Mouse (Mus musculus) heart, postnatal 0 days (tissue): ENCODE measurements around the gene Hnf1b. TPM values are rescaled to one million over a fixed set of nuclear protein-coding genes. Genes with fewer than 3 reads are reported as not detected.

Experiments
- ATAC-seq: fragments of 200-750 bp; cut with Nextera tagmentation; 2 replicates; pipeline ENCODE4 v1.8.0; 2017; ENCODE audit warnings: low read depth, moderate number of reproducible peaks, moderate library complexity; ENCODE audit not compliant: insufficient read depth
- DNase-seq: peaks from one replicate; pipeline ENCODE4 v3.0.0-alpha.2; 2016; ENCODE audit warnings: low spot score
- H3K27ac ChIP-seq: fragments of 300-500 bp; sonication (generic); 2 replicates; pipeline ENCODE4 v1.5.1; 2014; ENCODE audit warnings: low read depth, mild to moderate bottlenecking
- H3K27me3 ChIP-seq: fragments of 300-500 bp; sonication (generic); 2 replicates; pipeline ENCODE4 v1.6.1; 2014; ENCODE audit warnings: low read length, mixed read lengths; ENCODE audit not compliant: control insufficient read depth, insufficient read depth
- H3K36me3 ChIP-seq: fragments of 300-500 bp; sonication (generic); replicated peaks from 2 replicates; pipeline ENCODE4 v1.6.1; 2014; ENCODE audit warnings: low read length, mixed read lengths; ENCODE audit not compliant: control insufficient read depth, insufficient read depth
- H3K4me1 ChIP-seq: fragments of 300-500 bp; sonication (generic); 2 replicates; pipeline ENCODE4 v1.6.1; 2014; ENCODE audit warnings: antibody characterized with exemption; ENCODE audit not compliant: control insufficient read depth, insufficient read depth
- H3K4me2 ChIP-seq: fragments of 300-500 bp; sonication (generic); 2 replicates; pipeline ENCODE4 v1.6.1; 2014; ENCODE audit warnings: low read depth, mild to moderate bottlenecking, low read length, moderate library complexity
- H3K4me3 ChIP-seq: fragments of 300-500 bp; sonication (generic); 2 replicates; pipeline ENCODE4 v1.5.1; 2014; ENCODE audit warnings: low read depth, low read length
- H3K9ac ChIP-seq: fragments of 300-500 bp; sonication (generic); replicated peaks from 2 replicates; pipeline ENCODE4 v1.6.1; 2014; ENCODE audit warnings: low read depth, low read length, mixed read lengths
- H3K9me3 ChIP-seq: fragments of 300-500 bp; sonication (generic); replicated peaks from 2 replicates; pipeline ENCODE4 v1.6.1; 2016; ENCODE audit warnings: low read length; ENCODE audit not compliant: control insufficient read depth
- CTCF ChIP-seq: IDR thresholded peaks from 2 replicates; pipeline ENCODE4 v1.5.1; 2016; ENCODE audit warnings: antibody characterized with exemption, control low read depth, low read depth
- EP300 ChIP-seq: IDR thresholded peaks from 2 replicates; pipeline ENCODE4 v1.6.1; 2016; ENCODE audit warnings: antibody characterized with exemption, low read depth
- WGBS: fragments of 180-500 bp; shearing (Covaris S2); extraction: QIAGEN DNeasy Blood & Tissue Kit; methylation state at CpG from one replicate; pipeline ENCODE4 v1.1.7; 2014; 5-methylcytosine and 5-hydroxymethylcytosine counted together
- polyA plus RNA-seq: library from polyadenylated mRNA; unstranded; fragments of >200 nt; fragmentation: Nextera tagmentation; extraction: Ambion mirVana; gene quantifications from 2 replicates; pipeline ENCODE4 v1.2.1, GENCODE M21; 2015
- total RNA-seq: library from RNA; depleted of rRNA; stranded (reverse); fragments of >200 nt; gene quantifications from 2 replicates; pipeline ENCODE4 v1.2.3, GENCODE M21; 2014; ENCODE audit warnings: low replicate concordance

Hnf1b gene
- total and polyA plus RNA-seq, 2 experiments from 2014 or later: not detected

DNA sequence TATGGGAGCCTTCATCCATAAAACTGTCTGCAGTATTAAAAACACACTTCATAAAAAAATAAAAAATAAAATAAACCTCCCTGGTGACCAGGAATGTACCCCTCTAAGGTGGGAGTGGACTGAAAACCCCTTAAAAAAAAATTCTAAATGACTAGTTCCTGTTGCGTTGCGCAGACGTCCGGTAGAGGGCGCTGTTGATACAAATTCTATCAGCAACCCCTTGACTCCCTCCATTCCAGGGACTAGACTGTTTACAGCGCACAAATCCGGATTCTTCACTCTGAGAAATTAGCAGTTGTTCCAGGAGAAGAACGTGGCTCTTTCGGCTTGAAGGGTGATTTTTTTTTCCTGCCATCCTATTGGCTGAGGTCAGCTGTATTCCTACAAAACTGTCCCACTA lies 34.2 kb upstream of the Hnf1b start:
- no peaks in the 10 kb centered on the region for H3K36me3 ChIP-seq
- H3K9ac ChIP-seq: no peak overlapping the region
- 7% methylated on average over 9 of the region's 9 CpGs for WGBS
- ATAC-seq (no peak), DNase-seq (peak; percentile 26)
- H3K27me3 ChIP-seq: peaks cover 12% of the 10 kb centered on the region; the same call in 1 of the 2 replicates
- no peaks in the 10 kb centered on the region for H3K9me3 ChIP-seq
- TF ChIP-seq EP300 (no peak), CTCF (peak; percentile 53)
- no peak overlapping the region for H3K4me3 ChIP-seq
- H3K4me1 ChIP-seq: no peaks in the 10 kb centered on the region
- no peak overlapping the region for H3K4me2 ChIP-seq
- no peak overlapping the region for H3K27ac ChIP-seq

DNA sequence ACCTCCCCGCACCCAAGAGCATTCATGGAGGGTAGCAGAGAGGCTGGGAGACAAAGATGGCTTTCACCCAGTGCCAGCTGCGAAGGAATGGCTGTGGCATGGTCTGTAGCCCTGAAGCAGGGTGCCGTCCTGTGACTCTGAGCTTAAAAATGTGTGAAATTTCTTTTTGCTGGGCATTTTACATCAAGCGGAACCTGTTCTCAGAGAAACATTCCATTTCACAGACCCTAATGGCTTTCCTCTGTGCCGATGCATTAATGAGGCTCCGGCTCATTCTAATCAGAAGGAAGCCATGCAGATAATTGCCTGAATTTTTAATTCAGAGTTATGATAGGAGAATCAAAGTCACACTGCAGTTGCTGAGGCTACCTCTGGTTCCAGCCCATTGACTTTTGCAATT lies 32.8 kb upstream of the Hnf1b start:
- Histone ChIP-seq H3K9ac (no peak overlapping the region), H3K4me2 (no peak overlapping the region), H3K9me3 (no peaks in the 10 kb centered on the region), H3K36me3 (no peaks in the 10 kb centered on the region), H3K4me1 (no peaks in the 10 kb centered on the region), H3K27ac (no peak overlapping the region), H3K27me3 (peaks cover 12% of the 10 kb centered on the region; the same call in 1 of the 2 replicates), H3K4me3 (no peak overlapping the region)
- 67% methylated on average over 6 of the region's 6 CpGs for WGBS
- DNase-seq (no peak), ATAC-seq (no peak)
- TF ChIP-seq CTCF (no peak), EP300 (no peak)

- Histone ChIP-seq H3K27ac (no peak overlapping the region), H3K4me2 (no peak overlapping the region), H3K9me3 (no peaks in the 10 kb centered on the region), H3K9ac (no peak overlapping the region), H3K4me1 (no peaks in the 10 kb centered on the region), H3K36me3 (no peaks in the 10 kb centered on the region), H3K27me3 (peaks cover 12% of the 10 kb centered on the region; the same call in 1 of the 2 replicates), H3K4me3 (no peak overlapping the region)
- TF ChIP-seq EP300 (no peak), CTCF (no peak)
- WGBS: 60% methylated on average over 4 of the region's 4 CpGs
- ATAC-seq: no peak
- DNase-seq: no peak
Observed at GRCm38 (mm10) chr11:83817994-83818393, 31.9 kb upstream of the Hnf1b start.

GRCm38 (mm10) chr11:83818591-83819127 lies 31.2 kb upstream of the Hnf1b start:
- TF ChIP-seq CTCF (no peak), EP300 (no peak)

DNA sequence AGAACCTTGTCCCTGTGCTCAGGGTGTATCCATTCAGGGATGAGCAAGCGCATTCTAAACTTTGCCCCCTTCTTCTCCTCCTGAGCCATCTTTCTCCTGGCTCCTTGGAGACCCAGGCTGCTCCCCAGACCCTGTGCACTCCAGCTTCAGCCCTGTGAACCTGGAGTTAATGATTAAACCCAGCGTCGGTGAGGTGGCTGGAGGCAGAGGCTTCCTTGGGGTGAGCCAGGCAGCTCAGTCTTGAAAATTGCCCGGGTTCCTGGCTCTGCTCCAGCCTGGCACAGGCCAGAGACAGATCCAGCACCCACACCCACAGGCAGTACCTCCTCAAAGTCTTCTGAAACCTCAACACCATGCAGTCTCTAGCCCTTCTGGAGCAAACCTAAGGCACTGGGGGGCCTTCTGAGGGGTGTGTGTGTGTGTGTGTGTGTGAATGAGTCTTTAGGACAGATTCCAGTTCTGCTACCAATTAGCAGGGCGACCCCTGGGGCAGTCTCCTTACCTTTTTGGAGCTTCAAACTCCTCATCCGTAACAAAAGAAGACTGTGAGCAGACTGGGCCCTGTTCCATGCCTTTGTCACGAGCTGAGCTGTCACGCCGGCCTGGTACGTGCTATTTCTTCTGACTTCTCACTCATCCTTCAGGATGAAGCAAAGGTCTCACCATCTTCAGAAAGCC lies 29.9 kb upstream of the Hnf1b start:
- Histone ChIP-seq H3K4me1 (no peaks in the 10 kb centered on the region), H3K27ac (no peak overlapping the region), H3K36me3 (no peaks in the 10 kb centered on the region), H3K27me3 (peaks cover 12% of the 10 kb centered on the region; the same call in 1 of the 2 replicates), H3K4me3 (no peak overlapping the region), H3K9ac (no peak overlapping the region), H3K9me3 (no peaks in the 10 kb centered on the region), H3K4me2 (no peak overlapping the region)
- DNase-seq (no peak), ATAC-seq (no peak)
- WGBS: 62% methylated on average over 10 of the region's 10 CpGs
- TF ChIP-seq CTCF: no peak
- no peak for TF ChIP-seq EP300

More at GRCm38 (mm10) chr11:83818591-83819127, 31.2 kb upstream of the Hnf1b start:
- 50% methylated on average over 9 of the region's 9 CpGs for WGBS
- Histone ChIP-seq H3K9me3 (no peaks in the 10 kb centered on the region), H3K9ac (no peak overlapping the region), H3K27ac (no peak overlapping the region), H3K4me1 (no peaks in the 10 kb centered on the region), H3K4me2 (no peak overlapping the region), H3K36me3 (no peaks in the 10 kb centered on the region), H3K27me3 (peaks cover 12% of the 10 kb centered on the region; the same call in 1 of the 2 replicates), H3K4me3 (no peak overlapping the region)
- ATAC-seq (no peak), DNase-seq (no peak)
